Mouse (Mus musculus) liver, adult 2 months (tissue): ENCODE measurements around the gene Ntng2.

Experiments
- CTCF ChIP-seq: fragments of 200-500 bp; IDR thresholded peaks from 2 replicates; pipeline ENCODE4 v1.5.1; 2011; ENCODE audit warnings: low read depth, low read length, control low read depth
- POLR2A ChIP-seq: fragments of 200-500 bp; IDR thresholded peaks from 2 replicates; pipeline ENCODE4 v1.6.1; 2011; ENCODE audit warnings: low read length, control low read depth; ENCODE audit not compliant: insufficient read depth; ENCODE audit errors: extremely low read depth

DNA sequence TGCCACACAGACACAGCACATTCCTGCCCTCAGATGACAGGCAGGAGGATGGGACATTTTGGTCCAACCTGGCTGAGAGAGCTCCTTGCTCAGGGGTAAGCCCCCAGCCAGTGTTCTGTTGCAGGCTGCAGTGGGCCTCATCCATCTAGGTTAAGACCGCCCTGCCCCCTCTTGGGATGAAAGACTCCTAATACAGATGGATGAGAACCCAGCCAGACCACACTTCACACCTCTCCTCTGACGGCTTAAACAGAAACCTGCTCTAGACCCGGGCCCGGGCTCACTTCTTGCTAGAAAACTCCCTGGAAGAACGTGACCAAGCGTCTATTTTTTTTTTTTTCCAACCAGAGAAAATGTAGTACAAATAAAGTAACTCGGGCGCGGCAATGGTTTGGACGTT lies 3.0 kb downstream of the Ntng2 start:
- TF ChIP-seq CTCF (no peak), POLR2A (no peak)
